In the genomic region with DNA sequence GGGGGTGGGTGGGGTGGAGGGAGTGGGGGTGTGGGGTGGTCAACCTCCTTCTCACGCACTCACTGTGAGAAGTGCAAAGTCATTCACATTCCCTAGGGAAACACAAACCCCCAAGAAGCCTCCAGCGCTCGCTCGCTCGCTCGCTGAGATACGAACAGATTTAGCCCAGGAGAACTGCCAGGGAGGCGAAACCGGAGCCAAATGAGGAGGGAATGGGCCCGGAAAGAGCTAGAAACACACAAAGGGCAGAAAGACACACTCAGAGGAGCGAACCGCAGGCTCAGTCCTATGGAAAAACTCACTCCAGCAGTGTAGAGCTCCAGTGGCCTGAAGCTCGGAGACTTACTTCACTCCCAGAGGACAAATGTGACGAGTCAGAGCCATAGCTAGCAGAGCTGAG, we compare ENCODE assay signal across 10 mouse cellular contexts. TPM values are rescaled to one million over a fixed set of nuclear protein-coding genes. Genes with fewer than 3 reads are reported as not detected.
A peak's percentile ranks its signal among the peaks of the same experiment; 100 is the strongest.
DNase-seq lines count a peak whose midpoint lies in the region; ATAC-seq and TF ChIP-seq lines count a peak whose summit lies in the region.
"Had no signal": no experiment of that assay in that cellular context is flagged by ENCODE, and none has a peak within 500 bp of the region (broad histone marks: within the 10 kb centered on the region; RNA-seq: fewer than 3 reads in every experiment).

No protein-coding gene starts in this region.

- ATAC-seq in heart, postnatal 0 days (ENCODE audit: insufficient read depth, low read depth) = peak; percentile 47; the same call in 1 of the 2 replicates
- ATAC-seq in midbrain, embryonic 16.5 days = no peak

- no peaks in the 10 kb centered on the region; the same call in 1 of the 2 replicates for H3K4me1 ChIP-seq in heart, postnatal 0 days (ENCODE audit: control insufficient read depth, insufficient read depth)
- peaks cover 10% of the 10 kb centered on the region for H3K4me1 ChIP-seq in midbrain, embryonic 16.5 days (ENCODE audit: control insufficient read depth, insufficient read depth, low read length)

- DNase-seq in heart, adult 18-20 months = peak; percentile 76 to 84
- DNase-seq in heart, postnatal 25 days (ENCODE audit: low spot score) = no peak
- DNase-seq in testis, postnatal 10 days (ENCODE audit: low spot score) = peak; percentile 70
- DNase-seq in testis, postnatal 14 days (ENCODE audit: low spot score) = no peak
- DNase-seq in heart, postnatal 0 days (ENCODE audit: low spot score) = peak; percentile 40
- peak; percentile 78 to 83 for DNase-seq in right cerebral cortex, postnatal 10 days (ENCODE audit: low spot score in 2 of 2)
- no peak for DNase-seq in yolk sac, embryonic 10.5 days (ENCODE audit: low spot score)

- H3K27ac ChIP-seq in heart, postnatal 0 days (ENCODE audit: low read depth) = no peak overlapping the region
- H3K27ac ChIP-seq in midbrain, embryonic 16.5 days (ENCODE audit: low read length) = no peak overlapping the region

- H3K36me3 ChIP-seq in heart, postnatal 0 days (replicated peaks; ENCODE audit: control insufficient read depth, insufficient read depth, low read length) = no peaks in the 10 kb centered on the region
- H3K36me3 ChIP-seq in midbrain, embryonic 16.5 days (ENCODE audit: control insufficient read depth, insufficient read depth, low read length) = no peaks in the 10 kb centered on the region

- no peaks in the 10 kb centered on the region for H3K9me3 ChIP-seq in heart, postnatal 0 days (replicated peaks; ENCODE audit: control insufficient read depth, low read length)
- H3K9me3 ChIP-seq in midbrain, embryonic 16.5 days (replicated peaks; ENCODE audit: control insufficient read depth, low read length, poor library complexity, severe bottlenecking) = peaks cover 6% of the 10 kb centered on the region; the same call in 1 of the 2 replicates

- peak overlapping the region; percentile 30 for H3K4me2 ChIP-seq in heart, postnatal 0 days (ENCODE audit: low read depth, low read length)
- H3K4me2 ChIP-seq in midbrain, embryonic 16.5 days (ENCODE audit: low read length) = no peak overlapping the region

- WGBS in heart, postnatal 0 days = 25% methylated on average over 14 of the region's 14 CpGs
- WGBS in midbrain, embryonic 16.5 days = 64% methylated on average over 14 of the region's 14 CpGs

- H3K4me3 ChIP-seq in heart, postnatal 0 days (ENCODE audit: low read depth, low read length) = no peak overlapping the region
- no peak overlapping the region for H3K4me3 ChIP-seq in midbrain, embryonic 16.5 days (ENCODE audit: low read depth, low read length)

- H3K27me3 ChIP-seq in heart, postnatal 0 days (ENCODE audit: control insufficient read depth, insufficient read depth, low read length) = no peaks in the 10 kb centered on the region
- no peaks in the 10 kb centered on the region for H3K27me3 ChIP-seq in midbrain, embryonic 16.5 days (ENCODE audit: control insufficient read depth, insufficient read depth, low read depth, low read length)

- no peak for TF ChIP-seq EP300 in heart, postnatal 0 days (IDR thresholded peaks at IDR 0.05; ENCODE audit: low read depth)

- no peak for TF ChIP-seq CTCF in heart, postnatal 0 days (IDR thresholded peaks at IDR 0.05; ENCODE audit: low read depth)

- 0 out of 2 replicates have a peak overlapping the region, but pooled peaks have one; percentile 4 for H3K9ac ChIP-seq in heart, postnatal 0 days (replicated peaks; ENCODE audit: low read depth, low read length)
- no peak overlapping the region for H3K9ac ChIP-seq in midbrain, embryonic 16.5 days (ENCODE audit: low read depth, low read length)

- intact Hi-C loops in heart, postnatal 25 days (cut with DNase I) = no loop called here

RNA-seq across cellular contexts. Expression of gene Gsg1l, which starts 15.4 kb away (rescaled TPM):
- 10 to 100 TPM; 10.1 to 12.3 TPM for total RNA-seq in heart, adult 18-20 months (2021)
- 10 to 100 TPM; 10.3 to 12.6 TPM for total RNA-seq in heart, postnatal 25 days (2021)
- 16.6 and 20.4 TPM in 2 replicates for total RNA-seq in heart, postnatal 0 days (2014; rRNA removed; ENCODE audit: low replicate concordance)
- polyA plus RNA-seq in heart, postnatal 0 days (2015; fragmentation: Nextera tagmentation; extraction: Ambion mirVana) = 5.3 and 5.7 TPM in 2 replicates
- polyA plus RNA-seq in midbrain, embryonic 16.5 days (2015; fragmentation: Nextera tagmentation; extraction: Ambion mirVana) = 9.8 and 12.5 TPM in 2 replicates
- total RNA-seq: CH12.LX; common myeloid progenitor, adult 5-6 weeks had no signal

Comparison
In these comparisons a context has a peak if more than half of its experiments do, and no peak if none do; other contexts are left out.
1. DNase-seq: peak in heart, adult 18-20 months (2 of 2), testis, postnatal 10 days (single experiment), heart, postnatal 0 days (single experiment) and right cerebral cortex, postnatal 10 days (2 of 2); none in heart, postnatal 25 days (single experiment), testis, postnatal 14 days (single experiment) and yolk sac, embryonic 10.5 days (single experiment).